In genomic region chr8:4254001-4254400, GRCm38 (mm10) we compare ENCODE assay signal across 8 mouse cellular contexts. TPM values are rescaled to one million over a fixed set of nuclear protein-coding genes. Genes with fewer than 3 reads are reported as not detected.
DNase-seq lines count a peak whose midpoint lies in the region; ATAC-seq and TF ChIP-seq lines count a peak whose summit lies in the region.

No protein-coding gene starts in this region.

- peak overlapping the region; percentile 63 for H3K27ac ChIP-seq in embryonic fibroblast, embryonic 13.5 days (ENCODE audit: insufficient read depth, low read length)
- H3K27ac ChIP-seq in hindbrain, postnatal 0 days, result peak overlapping the region; percentile 94
- no peak overlapping the region for H3K27ac ChIP-seq in limb, embryonic 11.5 days (replicated peaks; ENCODE audit: low read depth, low read length)

- no peaks in the 10 kb centered on the region for H3K27me3 ChIP-seq in hindbrain, postnatal 0 days (ENCODE audit: insufficient read depth, low read length)
- no peaks in the 10 kb centered on the region for H3K27me3 ChIP-seq in limb, embryonic 11.5 days (ENCODE audit: control insufficient read depth, insufficient read depth, low read length)
- no peaks in the 10 kb centered on the region for H3K27me3 ChIP-seq in myocyte (ENCODE audit: control insufficient read depth, insufficient read depth, insufficient read length)

- peak overlapping the region; percentile 74 for H3ac ChIP-seq in myocyte (ENCODE audit: control insufficient read depth, insufficient read length)

- TF ChIP-seq POLR2A in embryonic fibroblast, embryonic 13.5 days (IDR thresholded peaks at IDR 0.05; ENCODE audit: low read depth, low read length), result 0 out of 2 replicates have a peak, but pooled peaks have one; percentile 1
- TF ChIP-seq POLR2A in myocyte (IDR thresholded peaks at IDR 0.05; ENCODE audit: insufficient read length, low read depth), result no peak

- 53% methylated on average over 6 of the region's 6 CpGs for WGBS in hindbrain, postnatal 0 days
- 65% methylated on average over 6 of the region's 6 CpGs for WGBS in limb, embryonic 11.5 days

- peak overlapping the region; percentile 66 for H3K4me2 ChIP-seq in hindbrain, postnatal 0 days (ENCODE audit: low read depth, low read length)
- H3K4me2 ChIP-seq in limb, embryonic 11.5 days (ENCODE audit: low read depth, severe bottlenecking), result peak overlapping the region; percentile 66
- H3K4me2 ChIP-seq in myocyte (ENCODE audit: low read depth), result peak overlapping the region; percentile 97

- peak; percentile 62; the same call in 1 of the 2 replicates for TF ChIP-seq CTCF in embryonic fibroblast, embryonic 13.5 days (IDR thresholded peaks at IDR 0.05; ENCODE audit: borderline replicate concordance, insufficient read depth, low read length)
- peak; percentile 77 for TF ChIP-seq CTCF in hindbrain, postnatal 0 days (IDR thresholded peaks at IDR 0.05; ENCODE audit: low read depth)

- peak overlapping the region; percentile 89 for H3K4me3 ChIP-seq in embryonic fibroblast, embryonic 13.5 days (ENCODE audit: insufficient read depth, low read length)
- H3K4me3 ChIP-seq in hindbrain, postnatal 0 days (ENCODE audit: low read length), result peak overlapping the region; percentile 68
- peak overlapping the region; percentile 82; the same call in 1 of the 2 replicates for H3K4me3 ChIP-seq in limb, embryonic 11.5 days (ENCODE audit: low read depth, low read length)
- peak overlapping the region; percentile 46 for H3K4me3 ChIP-seq in myocyte

- no peaks in the 10 kb centered on the region for H3K9me3 ChIP-seq in hindbrain, postnatal 0 days (ENCODE audit: low read length)
- H3K9me3 ChIP-seq in limb, embryonic 11.5 days (ENCODE audit: control insufficient read depth, low read length), result no peaks in the 10 kb centered on the region; the same call in 1 of the 2 replicates

- ATAC-seq in hindbrain, postnatal 0 days, result peak; percentile 5; the same call in 1 of the 2 replicates
- ATAC-seq in limb, embryonic 11.5 days (ENCODE audit: insufficient number of reproducible peaks, low FRiP score, low TSS enrichment, low read depth), result no peak

- peaks cover 22% of the 10 kb centered on the region; the same call in 1 of the 2 replicates for H3K36me3 ChIP-seq in hindbrain, postnatal 0 days (ENCODE audit: insufficient read depth, low read length)
- H3K36me3 ChIP-seq in limb, embryonic 11.5 days (ENCODE audit: control insufficient read depth, insufficient read depth, low read length), result peaks cover 2% of the 10 kb centered on the region
- no peaks in the 10 kb centered on the region for H3K36me3 ChIP-seq in myocyte (ENCODE audit: control insufficient read depth, insufficient read depth)

- DNase-seq in adrenal gland, adult (ENCODE audit: inconsistent age in 2 of 2, low spot score in 1 of 2), result peak; percentile 62 to 87
- no peak for DNase-seq in adrenal gland, adult 8-10 months
- peak; percentile 79 for DNase-seq in Muller cell, postnatal 12 days (ENCODE audit: inconsistent ontology term)
- peak; percentile 91 for DNase-seq in hindbrain, postnatal 0 days (ENCODE audit: low spot score)
- no peak for DNase-seq in limb, embryonic 11.5 days (ENCODE audit: low spot score)
- DNase-seq in urinary bladder, postnatal 4 days (ENCODE audit: low spot score in 2 of 2), result no peak

- no peaks in the 10 kb centered on the region for H3K79me2 ChIP-seq in myocyte (ENCODE audit: control insufficient read depth, insufficient read depth)

- peak overlapping the region; percentile 73 for H3K9ac ChIP-seq in hindbrain, postnatal 0 days (replicated peaks; ENCODE audit: low read length)
- H3K9ac ChIP-seq in limb, embryonic 11.5 days (ENCODE audit: low read length), result no peak overlapping the region

- H3K4me1 ChIP-seq in embryonic fibroblast, embryonic 13.5 days (ENCODE audit: control insufficient read depth, insufficient read depth, low read length), result peaks cover 10% of the 10 kb centered on the region
- peaks cover 18% of the 10 kb centered on the region for H3K4me1 ChIP-seq in hindbrain, postnatal 0 days (ENCODE audit: insufficient read depth, low read length)
- peaks cover 19% of the 10 kb centered on the region for H3K4me1 ChIP-seq in limb, embryonic 11.5 days (ENCODE audit: control insufficient read depth, insufficient read depth, low read length)

TF ChIP-seq in myocyte, 11 proteins besides CTCF, POLR2A, EP300 and RAD21:
- TF ChIP-seq USF1 (IDR thresholded peaks at IDR 0.05; ENCODE audit: low read depth), result no peak
- TF ChIP-seq TCF12 (IDR thresholded peaks at IDR 0.05; ENCODE audit: insufficient read depth, poor library complexity, severe bottlenecking), result no peak
- no peak for TF ChIP-seq MAX (IDR thresholded peaks at IDR 0.05; ENCODE audit: low read depth)
- TF ChIP-seq MYOD1 (IDR thresholded peaks at IDR 0.05; ENCODE audit: control insufficient read depth in 1 of 3, insufficient read length in 2 of 3, low read depth in 2 of 3), result no peak
- no peak for TF ChIP-seq MYOG (IDR thresholded peaks at IDR 0.05; ENCODE audit: control insufficient read depth in 1 of 3, insufficient read depth in 1 of 3, insufficient read length in 2 of 3, low read depth in 2 of 3)
- no peak for TF ChIP-seq CEBPB (IDR thresholded peaks at IDR 0.05; ENCODE audit: insufficient read depth, poor library complexity, severe bottlenecking)
- no peak for TF ChIP-seq POLR2AphosphoS2 (IDR thresholded peaks at IDR 0.05; ENCODE audit: insufficient read length, low read depth)
- TF ChIP-seq SRF (IDR thresholded peaks at IDR 0.05; ENCODE audit: control insufficient read depth, insufficient read length, low read depth), result no peak
- no peak for TF ChIP-seq E2F4 (IDR thresholded peaks at IDR 0.05; ENCODE audit: insufficient read depth)
- no peak for TF ChIP-seq REST (IDR thresholded peaks at IDR 0.05; ENCODE audit: insufficient read depth, insufficient read length)
- no peak for TF ChIP-seq TCF3 (IDR thresholded peaks at IDR 0.05; ENCODE audit: insufficient read length, low read depth)

RNA-seq across cellular contexts. Expression of gene Snapc2, which starts 1.1 kb away (rescaled TPM):
- 10 to 100 TPM; 32.5 to 39.9 (median 35.6) TPM for total RNA-seq in adrenal gland, adult 8-10 months (2022)
- polyA plus RNA-seq in embryonic fibroblast, embryonic 13.5 days (2011; ENCODE audit: insufficient read length, low read depth, missing spikeins), result 29.0 and 29.3 TPM in 2 replicates
- 89.6 and 91.3 TPM in 2 replicates for total RNA-seq in hindbrain, postnatal 0 days (2014; rRNA removed)
- polyA plus RNA-seq in hindbrain, postnatal 0 days (2015; fragmentation: Nextera tagmentation; extraction: Ambion mirVana), result 63.4 and 65.3 TPM in 2 replicates
- 63.4 and 73.5 TPM in 2 replicates for polyA plus RNA-seq in limb, embryonic 11.5 days (2014; fragmentation: Nextera tagmentation; extraction: Ambion mirVana)
- 36.2 TPM for polyA plus RNA-seq in myocyte (2012; fragmentation: generic; extraction: Trizol)

RNA-seq across cellular contexts. Expression of gene Ctxn1, which starts 5.1 kb away (rescaled TPM):
- total RNA-seq in adrenal gland, adult 8-10 months (2022), result 10 to 100 TPM in 2 of 4 experiments, 1 to 10 TPM in 2; 6.9 to 13.5 (median 11.0) TPM
- 56.7 and 63.9 TPM in 2 replicates for polyA plus RNA-seq in embryonic fibroblast, embryonic 13.5 days (2011; ENCODE audit: insufficient read length, low read depth, missing spikeins)
- total RNA-seq in hindbrain, postnatal 0 days (2014; rRNA removed), result 99.4 and 109 TPM in 2 replicates
- polyA plus RNA-seq in hindbrain, postnatal 0 days (2015; fragmentation: Nextera tagmentation; extraction: Ambion mirVana), result 224 and 240 TPM in 2 replicates
- polyA plus RNA-seq in limb, embryonic 11.5 days (2014; fragmentation: Nextera tagmentation; extraction: Ambion mirVana), result 97.6 and 106 TPM in 2 replicates
- polyA plus RNA-seq in myocyte (2012; fragmentation: generic; extraction: Trizol), result 32.6 TPM

RNA-seq across cellular contexts. Expression of gene Tgfbr3l, which starts 6.0 kb away (rescaled TPM):
- 10 to 100 TPM in 3 of 4 experiments, 1 to 10 TPM in 1; 8.9 to 50.3 (median 28.2) TPM for total RNA-seq in adrenal gland, adult 8-10 months (2022)
- 6.0 and 10.8 TPM in 2 replicates for polyA plus RNA-seq in embryonic fibroblast, embryonic 13.5 days (2011; ENCODE audit: insufficient read length, low read depth, missing spikeins)
- 9.0 and 15.5 TPM in 2 replicates for total RNA-seq in hindbrain, postnatal 0 days (2014; rRNA removed)
- 3.7 TPM in 2 replicates for polyA plus RNA-seq in hindbrain, postnatal 0 days (2015; fragmentation: Nextera tagmentation; extraction: Ambion mirVana)
- 1.5 and 3.0 TPM in 2 replicates for polyA plus RNA-seq in limb, embryonic 11.5 days (2014; fragmentation: Nextera tagmentation; extraction: Ambion mirVana)
- polyA plus RNA-seq in myocyte (2012; fragmentation: generic; extraction: Trizol), result 1.4 TPM

RNA-seq across cellular contexts. Expression of gene Gm49320, which starts 15.3 kb away (rescaled TPM):
- total RNA-seq in adrenal gland, adult 8-10 months (2022), result 1 to 10 TPM; 1.0 to 7.5 (median 3.6) TPM
- 0.40 and 0.60 TPM in 2 replicates for polyA plus RNA-seq in embryonic fibroblast, embryonic 13.5 days (2011; ENCODE audit: insufficient read length, low read depth, missing spikeins)
- total RNA-seq in hindbrain, postnatal 0 days (2014; rRNA removed), result not detected in 2 replicates
- 0.25 and 0.74 TPM in 2 replicates for polyA plus RNA-seq in hindbrain, postnatal 0 days (2015; fragmentation: Nextera tagmentation; extraction: Ambion mirVana)
- 0.68 and 1.0 TPM in 2 replicates for polyA plus RNA-seq in limb, embryonic 11.5 days (2014; fragmentation: Nextera tagmentation; extraction: Ambion mirVana)
- 0.36 TPM for polyA plus RNA-seq in myocyte (2012; fragmentation: generic; extraction: Trizol)

RNA-seq across cellular contexts. Expression of gene Map2k7, which starts 15.5 kb away (rescaled TPM):
- total RNA-seq in adrenal gland, adult 8-10 months (2022), result 100 to 1,000 TPM in 3 of 4 experiments, 10 to 100 TPM in 1; 90.9 to 127 (median 124) TPM
- polyA plus RNA-seq in embryonic fibroblast, embryonic 13.5 days (2011; ENCODE audit: insufficient read length, low read depth, missing spikeins), result 37.0 and 42.0 TPM in 2 replicates
- total RNA-seq in hindbrain, postnatal 0 days (2014; rRNA removed), result 30.8 and 39.7 TPM in 2 replicates
- 24.7 and 27.7 TPM in 2 replicates for polyA plus RNA-seq in hindbrain, postnatal 0 days (2015; fragmentation: Nextera tagmentation; extraction: Ambion mirVana)
- 19.0 and 19.5 TPM in 2 replicates for polyA plus RNA-seq in limb, embryonic 11.5 days (2014; fragmentation: Nextera tagmentation; extraction: Ambion mirVana)
- polyA plus RNA-seq in myocyte (2012; fragmentation: generic; extraction: Trizol), result 35.0 TPM

Comparison
In these comparisons a context has a peak if more than half of its experiments do, and no peak if none do; other contexts are left out.
1. DNase-seq: peak in adrenal gland, adult (2 of 2), Muller cell, postnatal 12 days (single experiment) and hindbrain, postnatal 0 days (single experiment); none in adrenal gland, adult 8-10 months (single experiment), limb, embryonic 11.5 days (single experiment) and urinary bladder, postnatal 4 days (0 of 2).
2. Peak in every context shown above with its lines, with median percentiles within 50 percentile points of each other: H3K4me3 ChIP-seq and H3K4me2 ChIP-seq.